Mouse (Mus musculus) erythroid progenitor cell, adult 5-6 weeks (primary cell): ENCODE results near the gene Slmap. TPM values are rescaled to one million over a fixed set of nuclear protein-coding genes. Genes with fewer than 3 reads are reported as not detected.
A peak's percentile ranks its signal among the peaks of the same experiment; 100 is the strongest.
"Not testable (repeated sequence)": the region's sequence is repeated elsewhere in the genome, so short reads cannot be mapped to it uniquely, and the experiment has no call there.

Source experiments
- ATAC-seq: replicated peaks from 2 replicates; pipeline ENCODE4 v1.8.0; 2016; ENCODE audit warnings: moderate number of reproducible peaks, mild to moderate bottlenecking, moderate TSS enrichment, inconsistent platforms; ENCODE audit not compliant: poor library complexity, low FRiP score, severe bottlenecking
- total RNA-seq, 2 experiments: library from RNA; stranded (forward) in 1 of 2; stranded (reverse) in 1 of 2; fragments of 150-400 nt in 1 of 2; fragments of 186-747, 209-891 nt in 1 of 2; gene quantifications; 2 replicates each; pipeline versions ENCODE4 v1.2.3 to v1.2.4; 2015 to 2017; ENCODE audit warnings: low replicate concordance in 2 of 2

The Slmap gene
- total RNA-seq, 2 experiments from 2014 or later = 47.4 to 79.7 TPM

DNA sequence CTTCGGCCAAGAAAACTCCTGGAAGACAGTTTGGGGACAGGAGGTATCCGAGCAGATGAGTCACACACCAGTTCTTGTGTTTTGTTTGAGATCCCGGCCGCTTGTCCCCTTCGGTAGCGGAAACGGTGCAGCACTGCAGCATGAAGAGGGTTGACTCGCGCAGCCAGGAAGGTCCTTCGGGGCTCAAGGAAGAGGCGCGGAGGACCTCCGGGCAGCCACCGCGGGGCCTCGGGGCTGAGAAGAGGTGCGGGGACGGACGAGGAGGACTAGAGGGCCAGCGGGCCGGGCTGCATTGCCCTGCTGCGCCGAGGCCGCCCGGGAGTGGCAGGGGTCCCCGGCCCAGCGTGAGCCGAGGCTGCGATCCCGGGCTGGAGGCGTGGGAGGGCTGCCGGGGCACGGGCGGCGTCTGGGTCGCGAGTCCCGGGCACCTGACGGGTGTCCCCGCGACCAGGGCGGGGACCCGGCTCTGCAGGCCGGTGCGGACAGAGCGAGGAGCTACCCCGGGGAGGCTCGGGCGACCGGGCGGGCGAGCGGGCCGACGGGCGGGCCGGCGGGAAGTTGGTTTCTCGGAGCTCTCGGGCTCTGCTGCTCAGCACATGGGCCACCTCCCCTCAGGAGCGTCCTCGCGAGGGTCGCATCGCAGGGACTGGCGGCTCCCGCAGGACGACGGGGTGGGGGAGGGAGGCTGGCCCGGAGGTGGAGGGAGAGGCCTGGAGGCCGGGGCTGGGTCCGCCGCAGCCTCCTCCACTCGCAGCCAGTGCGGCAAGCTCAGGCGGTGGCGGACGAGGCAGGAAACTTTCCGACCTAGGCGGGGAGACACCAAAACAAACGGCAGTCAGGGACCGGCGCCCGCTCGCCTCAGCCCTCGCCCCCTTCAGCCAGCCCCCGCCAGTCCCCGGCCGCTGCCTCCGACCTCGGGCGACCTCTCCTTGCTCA is 642 bp downstream of the Slmap start:
- peak; percentile 47 for ATAC-seq

DNA sequence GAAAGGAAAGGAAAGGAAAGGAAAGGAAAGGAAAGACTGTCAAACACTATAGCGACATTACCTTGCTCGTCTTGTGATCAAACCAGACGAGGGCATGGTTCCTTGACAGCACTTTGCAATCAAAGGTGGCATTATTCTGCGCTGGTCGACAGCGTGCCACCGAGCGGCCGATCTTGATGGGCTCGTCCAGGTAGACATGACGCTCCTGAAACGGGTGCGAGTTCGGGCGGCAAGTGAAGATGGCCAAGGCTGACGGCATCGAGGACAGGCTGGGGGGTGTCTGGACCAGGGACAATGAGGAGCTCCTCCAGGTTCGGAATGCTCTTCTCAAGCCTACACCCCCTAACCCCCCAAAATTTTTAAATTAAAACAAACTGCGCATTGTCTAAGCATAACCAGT is 1.5 kb downstream of the Slmap start:
- no peak; the same call in 1 of the 2 replicates for ATAC-seq

DNA sequence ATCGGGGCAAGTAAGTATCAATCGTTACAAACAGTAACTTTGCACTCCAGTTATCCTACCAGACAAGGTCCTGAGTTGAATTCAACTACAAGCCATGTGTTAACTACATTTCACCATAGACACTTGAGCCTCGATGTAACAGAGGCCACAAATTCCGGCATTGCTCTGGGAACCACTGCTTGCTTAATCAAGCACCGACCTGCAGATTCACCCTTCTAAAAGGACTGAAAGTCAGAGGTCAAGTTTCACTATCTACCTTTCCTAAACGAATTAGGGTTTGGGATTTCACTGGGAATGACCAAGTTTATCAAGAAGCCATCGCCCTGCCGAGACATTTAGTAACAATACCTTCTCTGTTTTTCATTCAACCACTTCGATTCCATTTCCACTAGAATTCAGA is 2.0 kb downstream of the Slmap start:
- ATAC-seq = no peak

DNA sequence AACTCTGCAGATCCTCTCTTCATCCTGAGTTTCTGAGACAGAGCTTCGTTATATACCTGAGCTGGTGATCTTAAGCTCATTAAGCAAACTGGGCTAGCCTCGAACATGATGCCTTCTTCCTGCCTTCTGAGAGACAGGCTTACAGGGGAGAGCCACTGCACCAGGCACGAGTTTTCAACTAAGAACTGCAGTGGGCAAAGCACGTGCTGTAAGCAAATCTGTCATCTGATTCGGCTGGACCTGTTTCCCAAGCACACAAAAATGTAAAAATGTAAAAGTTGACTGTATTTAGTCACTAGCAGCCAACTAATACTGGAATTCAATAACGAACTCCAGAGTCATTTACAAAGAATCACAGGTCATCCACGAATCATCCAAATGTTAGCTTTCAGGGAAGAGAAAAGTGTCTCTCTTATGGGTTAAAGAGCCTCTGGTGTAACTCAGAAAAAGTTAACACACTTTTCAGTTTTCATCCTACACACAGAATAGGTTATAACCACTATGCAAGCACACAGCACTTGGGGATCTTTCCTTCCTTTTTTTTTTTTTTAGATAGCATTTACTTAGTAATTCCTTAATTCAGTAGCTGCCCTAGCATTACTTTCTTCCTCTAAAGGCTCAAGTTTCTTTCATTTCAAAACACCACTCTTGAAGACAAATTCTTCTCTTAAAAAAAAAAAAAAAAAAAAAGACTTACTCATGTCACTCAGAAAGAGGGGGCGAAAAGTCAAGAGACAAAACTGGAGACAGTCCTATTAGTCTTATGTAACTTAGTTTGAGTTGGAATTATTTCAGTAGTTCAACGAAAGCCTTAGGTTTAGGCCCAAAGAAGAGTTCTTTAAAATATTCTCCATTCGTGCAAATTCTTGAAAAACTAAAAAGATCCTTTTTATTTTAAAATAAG is 3.1 kb downstream of the Slmap start:
- ATAC-seq = no peak

DNA sequence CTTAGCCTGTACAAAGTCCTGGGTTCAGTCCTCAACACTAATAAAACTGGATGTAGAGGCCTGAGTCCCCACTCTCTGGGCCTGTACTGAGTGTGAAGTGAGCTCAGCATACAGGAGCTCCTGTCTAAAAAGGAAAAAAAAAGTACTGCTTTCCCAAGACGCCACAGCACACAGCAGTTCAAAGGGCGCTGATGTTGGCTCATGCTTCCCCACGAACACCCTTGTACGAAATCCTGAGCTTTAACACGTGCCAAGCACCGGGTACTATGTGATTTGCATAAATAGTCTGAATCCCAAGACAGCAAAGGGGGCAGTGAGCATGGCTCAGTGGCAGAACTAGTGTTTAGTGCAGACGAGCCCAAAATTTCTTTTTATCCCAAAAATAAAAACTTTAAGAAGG is 4.4 kb downstream of the Slmap start:
- no peak for ATAC-seq

DNA sequence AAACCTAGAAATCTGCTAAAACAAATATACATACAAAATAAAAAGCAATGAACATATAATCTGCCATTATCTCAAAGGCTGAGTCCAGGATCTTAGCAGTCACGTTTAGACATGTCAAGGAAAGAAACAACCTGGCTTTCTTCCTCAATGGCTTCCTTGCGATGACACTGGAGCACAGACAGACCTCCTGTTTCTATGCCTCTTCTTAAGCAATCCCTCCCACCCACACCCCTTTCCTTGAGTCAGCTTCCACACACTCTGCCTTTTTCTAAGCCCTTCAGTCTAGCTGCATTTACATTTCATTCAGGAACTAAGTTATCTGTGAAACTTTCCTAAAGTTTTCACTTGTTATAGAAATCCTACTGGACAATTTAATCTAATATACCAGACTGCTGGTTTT is 6.4 kb downstream of the Slmap start:
- ATAC-seq = no peak

DNA sequence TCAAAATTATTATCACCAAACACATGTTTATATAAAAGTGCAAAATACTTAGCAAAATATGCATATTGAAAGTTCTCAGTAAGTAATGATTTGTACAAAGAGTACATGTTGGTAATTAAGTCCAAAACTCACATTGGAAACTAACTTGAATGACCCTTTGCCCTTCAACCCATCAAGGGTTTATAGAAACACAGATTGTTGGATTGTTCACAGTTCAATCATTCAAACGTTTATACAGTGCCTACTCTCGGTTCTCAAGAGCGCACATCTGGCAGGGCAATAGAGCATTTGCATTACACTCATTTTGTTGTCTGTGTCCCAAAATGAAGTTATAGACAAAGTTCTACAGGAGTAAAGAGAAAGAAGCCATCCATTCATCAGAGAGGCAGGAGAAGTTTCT is 8.8 kb downstream of the Slmap start:
- no peak for ATAC-seq

DNA sequence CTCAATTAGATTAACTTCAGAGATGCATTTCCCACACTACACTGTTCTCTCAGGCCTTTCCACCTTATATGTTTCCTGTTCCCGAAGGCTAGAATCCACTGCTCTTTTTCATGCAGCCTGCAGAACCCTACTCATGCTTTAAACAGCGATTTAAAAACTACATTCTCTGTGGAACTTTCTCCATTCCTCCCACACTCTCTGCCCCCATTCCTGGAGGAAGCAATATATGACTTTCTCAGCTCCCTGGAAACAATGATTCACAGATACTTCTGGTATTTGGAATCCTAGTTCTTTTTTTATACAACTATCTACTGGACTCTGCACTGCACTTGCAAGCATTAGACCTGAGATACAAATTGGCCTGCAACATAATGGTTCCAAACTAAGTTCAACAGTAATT is 11.6 kb downstream of the Slmap start:
- ATAC-seq = no peak

DNA sequence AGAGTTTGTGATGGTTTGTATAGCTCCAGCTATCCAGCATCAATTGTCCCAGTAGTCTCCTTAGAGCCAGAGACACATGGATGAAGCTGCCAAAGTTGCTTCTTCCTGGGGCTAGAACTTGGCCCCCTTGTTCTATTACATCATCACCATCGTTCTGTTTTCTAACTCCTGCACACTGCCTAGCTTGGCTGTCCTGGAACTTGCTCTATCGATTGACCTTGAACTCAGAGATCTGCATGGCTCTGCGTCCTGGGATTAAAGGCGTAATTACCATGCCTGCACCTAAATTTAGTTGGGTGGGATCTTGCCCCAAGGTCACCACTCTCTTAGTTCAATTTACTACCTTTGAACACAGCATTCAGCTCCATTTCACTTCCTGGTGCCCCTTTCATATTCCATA is 14.9 kb downstream of the Slmap start:
- ATAC-seq = no peak

DNA sequence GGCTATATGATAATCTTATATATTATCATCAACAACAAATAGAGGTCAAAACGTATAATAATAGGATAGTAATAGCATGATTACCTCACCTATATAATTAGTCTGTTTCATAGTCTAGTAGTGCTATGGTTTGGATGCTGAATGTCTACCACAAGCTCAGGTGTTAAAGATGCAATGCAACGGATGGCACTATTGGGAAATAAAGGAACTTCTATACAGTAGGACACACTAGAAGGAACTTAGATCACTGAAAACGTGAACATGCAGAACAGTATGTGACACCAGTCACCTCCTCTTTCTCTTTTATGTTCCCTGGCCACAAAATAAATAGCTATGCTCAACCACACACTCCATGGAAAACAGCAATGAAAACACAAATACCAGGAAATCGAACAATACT is 16.9 kb downstream of the Slmap start:
- ATAC-seq = no peak

DNA sequence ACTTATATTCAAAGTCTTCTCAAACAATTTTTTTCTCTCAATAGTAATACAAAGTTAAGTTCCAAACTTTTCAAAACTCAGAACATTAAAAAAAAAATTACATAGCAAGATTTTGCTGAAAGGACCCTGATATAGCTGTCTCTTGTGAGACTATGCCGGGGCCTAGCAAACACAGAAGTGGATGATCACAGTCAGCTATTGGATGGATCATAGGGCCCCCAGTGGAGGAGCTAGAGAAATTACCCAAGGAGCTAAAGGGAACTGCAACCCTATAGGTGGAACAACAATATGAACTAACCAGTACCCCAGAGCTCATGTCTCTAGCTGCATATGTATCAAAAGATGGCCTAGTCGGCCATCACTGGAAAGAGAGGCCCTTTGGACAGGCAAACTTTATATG is 18.5 kb downstream of the Slmap start:
- ATAC-seq = not testable (repeated sequence)

DNA sequence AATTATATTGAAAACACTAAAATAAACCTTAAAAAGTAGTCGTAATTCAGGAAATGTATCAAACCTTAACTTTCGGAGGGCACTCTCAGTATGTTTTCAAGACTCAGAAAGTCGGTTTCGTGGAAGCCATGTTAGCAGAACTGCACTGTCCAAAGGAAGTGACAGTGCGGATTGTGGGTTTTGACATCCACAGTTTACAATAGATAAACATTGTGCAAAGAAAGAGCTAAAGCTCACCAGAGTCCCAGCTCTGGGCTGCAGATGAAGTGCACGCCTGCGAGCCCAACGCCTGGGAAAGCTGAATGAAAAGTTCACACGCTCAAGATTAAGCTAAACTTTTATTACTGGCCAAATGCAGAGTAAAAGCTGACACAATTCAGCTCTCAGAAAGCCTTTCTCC is 18.9 kb downstream of the Slmap start:
- 0 out of 2 replicates have a peak, but pooled peaks have one; percentile 34 for ATAC-seq

DNA sequence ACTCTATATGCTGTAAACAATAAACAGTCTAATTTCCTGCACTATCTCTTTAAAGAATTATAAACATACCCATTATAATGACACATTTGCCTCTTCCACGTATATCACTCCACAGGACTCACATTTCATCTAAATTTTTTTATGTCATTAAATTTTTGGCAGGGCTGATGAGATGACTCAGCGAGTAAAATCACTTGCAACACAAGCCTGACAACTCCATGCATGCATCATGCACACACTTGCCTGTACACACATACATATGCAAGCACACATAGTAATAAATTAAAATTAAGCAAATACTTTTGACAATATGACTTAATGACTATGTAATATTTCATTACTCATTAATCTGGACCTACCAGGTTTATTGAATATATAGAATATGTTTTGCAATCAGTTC is 24.2 kb downstream of the Slmap start:
- ATAC-seq = no peak

DNA sequence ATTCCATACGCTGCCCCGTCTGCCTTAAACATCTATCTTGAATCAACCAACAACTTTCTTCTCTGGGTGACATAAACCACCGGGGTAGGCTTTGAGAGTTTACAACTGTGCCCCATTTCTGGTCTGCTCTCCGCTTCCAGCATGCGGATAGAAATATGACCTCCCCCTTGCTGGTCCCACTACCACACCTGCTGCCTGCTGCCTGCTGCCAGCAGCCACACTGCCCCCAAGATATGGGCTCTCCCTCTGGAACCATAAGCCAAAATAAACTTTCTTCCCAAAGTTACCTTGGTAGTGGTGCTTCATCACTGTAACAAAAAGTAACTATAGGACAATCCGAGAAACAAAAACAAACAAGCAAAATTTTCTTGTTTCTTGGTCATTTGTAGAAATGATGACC is 26.6 kb downstream of the Slmap start:
- no peak for ATAC-seq

DNA sequence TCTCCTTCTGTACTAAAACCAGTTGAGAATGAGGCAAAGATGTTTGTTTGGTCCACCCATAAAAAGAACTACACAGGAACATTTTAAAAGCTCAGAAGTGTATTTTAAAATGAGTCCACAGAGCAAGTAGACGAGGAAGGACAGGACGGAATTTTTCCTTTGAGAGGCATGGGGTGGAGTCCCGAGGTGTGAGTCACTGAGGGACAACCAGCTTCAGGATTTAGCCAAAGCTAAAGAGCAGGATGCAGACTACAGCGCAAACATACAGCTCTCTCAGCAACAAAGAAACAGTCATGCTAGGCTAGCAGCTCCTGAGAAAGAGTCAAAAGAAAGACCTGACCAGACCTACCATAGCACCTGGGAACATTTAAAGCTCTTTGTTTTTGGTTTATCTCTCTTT is 27.4 kb downstream of the Slmap start:
- ATAC-seq = no peak

DNA sequence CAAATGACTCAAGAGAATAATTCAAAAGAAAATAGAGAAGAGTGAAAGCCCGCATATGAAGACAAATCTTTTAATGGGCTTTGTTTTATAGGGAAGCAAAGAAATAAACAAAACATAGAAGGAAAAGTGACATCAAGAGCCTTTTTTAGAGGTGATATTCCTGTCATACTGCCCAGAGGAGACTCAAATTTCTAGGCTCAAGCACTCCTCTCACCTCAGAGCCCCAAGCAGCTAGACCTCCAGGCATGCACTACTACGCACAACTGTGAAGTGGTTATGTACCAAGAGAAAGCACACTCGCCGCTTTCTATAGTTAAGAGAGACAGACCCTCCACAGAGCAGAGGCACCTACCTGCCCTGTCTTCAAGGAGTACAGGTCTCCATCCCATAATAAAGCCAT is 30.2 kb downstream of the Slmap start:
- ATAC-seq = no peak

DNA sequence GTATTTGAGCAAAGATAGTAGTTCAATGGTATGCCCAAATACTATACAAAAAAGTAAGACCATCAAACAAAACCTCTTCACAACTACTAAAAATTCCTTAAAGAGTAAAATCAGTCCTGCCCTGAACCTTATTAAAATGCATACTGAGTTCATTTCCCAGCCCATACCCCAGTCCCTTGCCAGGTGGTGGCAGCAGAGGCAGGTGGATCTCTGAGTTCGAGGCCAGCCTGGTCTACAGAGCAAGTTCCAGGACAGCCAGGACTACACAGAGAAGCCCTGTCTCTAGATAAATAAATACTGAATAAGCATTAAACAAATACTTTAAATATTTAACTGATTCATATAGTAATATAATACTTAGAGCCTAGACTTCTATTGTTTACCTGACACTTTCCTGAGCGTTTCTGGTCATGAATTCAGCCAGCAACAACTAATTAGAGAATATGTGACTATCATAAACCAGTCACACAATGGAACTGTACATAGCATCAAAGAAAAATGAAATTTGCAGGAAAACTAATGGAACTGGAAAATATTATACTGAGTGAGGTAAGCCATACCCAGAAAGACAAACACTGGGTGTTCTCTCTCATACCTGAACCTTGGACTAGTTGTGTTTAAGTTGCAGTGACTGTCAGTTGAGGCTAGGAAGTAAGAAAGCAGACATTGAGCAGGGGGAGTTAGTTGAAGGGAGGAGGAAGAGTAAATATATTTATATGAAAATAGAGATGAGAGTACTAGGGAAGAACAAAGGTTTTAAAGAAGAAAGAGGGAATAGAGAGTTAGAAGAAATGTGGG is 34.4 kb downstream of the Slmap start:
- no peak for ATAC-seq

DNA sequence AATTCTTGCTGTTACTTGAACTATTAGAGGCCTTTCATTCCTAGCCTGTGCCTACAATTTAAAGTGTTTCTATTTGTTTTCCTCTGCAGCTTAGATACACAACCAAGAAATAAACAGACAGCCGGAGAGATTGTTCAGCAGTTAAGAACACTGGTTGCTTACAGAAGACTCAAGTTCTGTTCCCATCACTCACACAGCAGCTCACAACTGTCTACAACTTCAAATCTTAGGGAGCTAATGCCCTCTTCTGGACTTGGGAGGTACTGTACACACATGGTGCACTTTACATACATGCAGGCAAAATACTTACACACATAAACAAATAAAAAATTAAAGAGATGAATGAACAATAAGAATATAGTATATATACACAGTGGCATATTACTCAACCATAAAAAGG is 39.7 kb downstream of the Slmap start:
- ATAC-seq = no peak

DNA sequence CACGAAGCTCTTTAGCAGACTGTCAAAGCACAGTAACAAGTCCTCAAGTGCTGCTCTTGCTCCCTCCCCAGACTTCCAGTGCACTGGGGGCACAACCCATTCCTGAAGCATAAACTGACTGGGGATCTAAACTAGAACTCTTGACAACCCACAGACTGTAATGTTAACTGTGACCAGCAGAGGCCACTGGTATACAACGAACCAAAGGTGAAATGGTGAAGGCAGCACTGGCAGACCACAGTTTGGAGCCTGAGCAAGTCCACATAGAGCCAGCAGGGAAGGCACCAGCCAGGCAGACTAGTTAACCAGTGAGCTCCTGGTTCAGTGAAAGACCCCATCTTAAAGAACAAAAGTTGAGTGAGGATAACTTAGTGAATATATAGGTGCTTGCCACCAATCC is 43.6 kb downstream of the Slmap start:
- peak; percentile 84 for ATAC-seq
